Mouse (Mus musculus) left cerebral cortex, adult 11 months (tissue): ENCODE results near the gene Ankrd52.
A peak's percentile ranks its signal among the peaks of the same experiment; 100 is the strongest.

ENCODE experiments used
- DNase-seq: peaks from one replicate; pipeline ENCODE4 v3.0.0; 2022; ENCODE audit warnings: low spot score

Gene Ankrd52

GRCm38 (mm10) chr10:128401638-128402037 is 24.7 kb downstream of the Ankrd52 start:
- DNase-seq, result no peak

GRCm38 (mm10) chr10:128403931-128404330 is 27.0 kb downstream of the Ankrd52 start:
- DNase-seq, result no peak

- no peak for DNase-seq
These were observed 31.9 kb downstream of the Ankrd52 start for GRCm38 (mm10) chr10:128408591-128409535.

GRCm38 (mm10) chr10:128409692-128410559 is 33.0 kb downstream of the Ankrd52 start:
- peak; percentile 97 for DNase-seq

GRCm38 (mm10) chr10:128410560-128410845 is 33.6 kb downstream of the Ankrd52 start:
- no peak for DNase-seq

GRCm38 (mm10) chr10:128411211-128412054 is 34.5 kb downstream of the Ankrd52 start, which contains the start of the genes Nabp2 and Rnf41:
Gene Nabp2, minus strand, starts transcription at chr10:128411492.
Gene Rnf41, plus strand, starts transcription at chr10:128411657.
- DNase-seq, result peak; percentile 95

GRCm38 (mm10) chr10:128412055-128412381 is 35.1 kb downstream of the Ankrd52 start:
- DNase-seq, result no peak

GRCm38 (mm10) chr10:128412558-128412957 is 35.6 kb downstream of the Ankrd52 start:
- DNase-seq, result no peak

GRCm38 (mm10) chr10:128413076-128413475 is 36.2 kb downstream of the Ankrd52 start:
- DNase-seq, result no peak

GRCm38 (mm10) chr10:128414848-128415247 is 37.9 kb downstream of the Ankrd52 start:
- no peak for DNase-seq

- no peak for DNase-seq
These were observed 45.5 kb downstream of the Ankrd52 start for GRCm38 (mm10) chr10:128422426-128422825.

- no peak for DNase-seq
These were observed 47.7 kb downstream of the Ankrd52 start for GRCm38 (mm10) chr10:128424604-128425003.

- no peak for DNase-seq
These were observed 48.3 kb downstream of the Ankrd52 start for GRCm38 (mm10) chr10:128425260-128425659.

GRCm38 (mm10) chr10:128429052-128429451 is 52.1 kb downstream of the Ankrd52 start:
- no peak for DNase-seq

GRCm38 (mm10) chr10:128429454-128429853 is 52.5 kb downstream of the Ankrd52 start:
- no peak for DNase-seq

GRCm38 (mm10) chr10:128433417-128433816 is 56.5 kb downstream of the Ankrd52 start:
- no peak for DNase-seq

GRCm38 (mm10) chr10:128434681-128435080 is 57.8 kb downstream of the Ankrd52 start:
- no peak for DNase-seq

- DNase-seq, result no peak
These were observed 58.4 kb downstream of the Ankrd52 start for GRCm38 (mm10) chr10:128435186-128435823.

- no peak for DNase-seq
These were observed 59.0 kb downstream of the Ankrd52 start for GRCm38 (mm10) chr10:128435873-128436272.

- no peak for DNase-seq
These were observed 59.5 kb downstream of the Ankrd52 start for GRCm38 (mm10) chr10:128436376-128436775.

- peak; percentile 42 for DNase-seq
These were observed 61.9 kb downstream of the Ankrd52 start for GRCm38 (mm10) chr10:128438675-128439279.
